In genomic region chr11:72301334-72301733, GRCm38 (mm10) we compare ENCODE assay signal across 8 mouse cellular contexts. TPM values are rescaled to one million over a fixed set of nuclear protein-coding genes. Genes with fewer than 3 reads are reported as not detected.
DNase-seq lines count a peak whose midpoint lies in the region; ATAC-seq and TF ChIP-seq lines count a peak whose summit lies in the region.

Xaf1 (plus strand) TSS chr11:72301629.

- no peak for TF ChIP-seq POLR2A in cerebellum, adult 2 months (IDR thresholded peaks at IDR 0.05; ENCODE audit: borderline replicate concordance, insufficient read depth, low read length)

- no peaks in the 10 kb centered on the region for H3K27me3 ChIP-seq in cerebellum, adult 2 months (ENCODE audit: control insufficient read depth, insufficient read depth, low read length)
- no peaks in the 10 kb centered on the region for H3K27me3 ChIP-seq in Patski

- peak within 1 kb of the TSS; percentile 31 for H3K4me3 ChIP-seq in cerebellum, adult 2 months (replicated peaks; ENCODE audit: insufficient read depth, low read depth, low read length)

- CTCF ChIA-PET in Patski (lab: Charles Lee): interaction anchor here (1.3 to 2.6 kb wide), 4 partner anchors 13 to 43 kb away, joined by 3 to 8 read pairs (median 3); no protein-coding TSS in a partner anchor

- peak within 1 kb of the TSS; percentile 38; the same call in 1 of the 2 replicates for H3K27ac ChIP-seq in cerebellum, adult 2 months (ENCODE audit: insufficient read depth, low read length)

- H3K4me1 ChIP-seq in cerebellum, adult 2 months (ENCODE audit: control insufficient read depth, insufficient read depth, low read length): peaks cover 6% of the 10 kb centered on the region; the same call in 1 of the 2 replicates

- ATAC-seq in Patski: peak; percentile 92
- ATAC-seq in erythroid progenitor cell, adult 5-6 weeks (replicated peaks; ENCODE audit: low FRiP score, poor library complexity, severe bottlenecking): peak; percentile 92

- in situ Hi-C loops in Patski (cut with MboI; ENCODE audit: low pct_unique_long_range_greater_than_20kb): no loop called here

- TF ChIP-seq CTCF in cerebellum, adult 2 months (IDR thresholded peaks at IDR 0.05; ENCODE audit: borderline replicate concordance, insufficient read depth, low read depth, low read length): no peak
- TF ChIP-seq CTCF in Patski (IDR thresholded peaks at IDR 0.05): no peak

- POLR2A ChIA-PET in Patski (lab: Charles Lee): interaction anchor here (1.0 to 1.5 kb wide), 2 partner anchors 10 to 33 kb away, joined by 3 read pairs; no protein-coding TSS in a partner anchor

- peak in 1 of 2 experiments; percentile 5 for DNase-seq in cerebellum, adult 2 months
- DNase-seq in cerebellum, adult 11-12 months: no peak
- DNase-seq in Patski (ENCODE audit: low read depth, low spot score): peak; percentile 33
- DNase-seq in heart, postnatal 4 days: peak; percentile 73
- peak; percentile 17 for DNase-seq in liver
- peak; percentile 52 to 60 for DNase-seq in natural killer cell, adult 2 months (ENCODE audit: low spot score in 2 of 2)
- DNase-seq in thymus, postnatal 14 days: peak; percentile 48

- WGBS in cerebellum, adult 2 months: 19% methylated on average over 6 of the region's 6 CpGs

RNA-seq across cellular contexts. Expression of gene Xaf1, which starts in this region (rescaled TPM):
- polyA plus RNA-seq in cerebellum, adult 2 months (2012; rRNA removed): 12.2 and 13.6 TPM in 2 replicates
- polyA plus RNA-seq in Patski (2021): 8.6 TPM
- total RNA-seq in erythroid progenitor cell, adult 5-6 weeks (2015; ENCODE audit: low replicate concordance): 13.0 and 74.6 TPM in 2 replicates
- total RNA-seq in erythroid progenitor cell, adult 5-6 weeks (2017; ENCODE audit: low replicate concordance): 18.9 and 26.5 TPM in 2 replicates
- total RNA-seq in heart, postnatal 4 days (2021): 1 to 10 TPM; 7.6 to 7.7 TPM
